Mouse (Mus musculus) frontal cortex, postnatal 25 days (tissue): Measurements from ENCODE around the gene Fbxo36.
A peak's percentile ranks its signal among the peaks of the same experiment; 100 is the strongest.

Experiments used
- DNase-seq, 2 experiments: peaks; one replicate each; pipeline ENCODE4 v3.0.0; 2022; ENCODE audit warnings: low spot score in 2 of 2

The Fbxo36 gene

DNA sequence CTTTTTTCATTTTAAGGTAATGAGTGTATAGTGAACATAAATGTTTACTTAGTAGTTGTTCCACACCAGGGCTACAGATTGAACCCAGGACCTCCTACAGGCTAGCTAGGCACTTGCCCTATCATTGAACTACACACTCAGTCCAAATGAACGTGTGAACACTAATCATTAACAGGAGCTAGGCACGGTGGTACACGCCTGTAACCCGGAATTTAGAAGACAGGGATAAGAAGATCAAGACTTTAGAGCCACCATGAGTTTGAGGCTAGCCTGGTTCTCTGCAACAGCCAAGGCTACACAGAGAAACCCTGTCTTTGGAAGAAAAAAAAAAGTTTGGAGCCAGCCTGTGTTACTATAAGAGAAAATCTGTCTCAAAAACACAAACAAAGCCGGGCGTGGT lies 20.0 kb downstream of the Fbxo36 start:
- no peak for DNase-seq

DNA sequence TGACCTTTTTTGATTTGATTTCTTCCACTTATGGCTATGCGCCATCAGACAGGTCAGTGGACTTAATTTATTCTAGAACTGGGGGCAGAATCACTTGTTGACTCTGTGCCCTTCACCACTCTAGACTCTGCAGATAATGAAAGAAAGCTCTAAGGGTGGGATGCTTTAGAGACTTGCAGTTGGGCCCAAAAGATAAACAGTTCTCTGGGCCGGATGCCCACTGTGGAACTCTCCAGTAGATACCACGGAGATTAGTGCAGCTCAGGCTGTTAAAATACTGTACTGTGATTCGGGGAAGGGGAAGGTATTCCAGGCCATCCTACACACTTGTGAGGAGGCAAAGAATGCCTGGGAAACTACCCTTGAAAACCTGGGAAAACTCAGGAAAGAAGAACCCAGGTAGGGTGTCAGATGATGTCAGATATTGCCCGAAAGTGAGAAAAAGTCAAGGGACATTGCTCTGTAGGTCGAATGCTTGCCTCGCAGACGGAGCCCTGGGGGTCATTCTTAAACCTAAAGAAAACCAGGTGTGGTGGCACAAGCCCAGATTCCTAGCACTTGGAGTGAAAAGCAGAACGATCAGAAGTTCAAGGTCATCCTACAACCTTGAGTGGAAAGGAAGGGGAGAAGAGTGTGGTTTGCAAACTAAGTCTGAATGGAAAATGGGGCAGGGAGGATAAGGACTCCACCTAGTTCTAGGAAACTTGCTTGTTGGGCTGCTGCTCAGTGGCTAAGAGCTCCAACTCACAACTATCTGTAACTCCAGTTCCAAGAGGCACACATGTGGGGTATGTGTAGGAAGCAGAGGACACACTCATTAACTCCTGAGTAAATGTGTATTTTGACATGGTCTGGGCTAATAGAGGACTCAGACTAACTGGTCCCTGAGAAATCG lies 21.0 kb downstream of the Fbxo36 start:
- no peak for DNase-seq

DNA sequence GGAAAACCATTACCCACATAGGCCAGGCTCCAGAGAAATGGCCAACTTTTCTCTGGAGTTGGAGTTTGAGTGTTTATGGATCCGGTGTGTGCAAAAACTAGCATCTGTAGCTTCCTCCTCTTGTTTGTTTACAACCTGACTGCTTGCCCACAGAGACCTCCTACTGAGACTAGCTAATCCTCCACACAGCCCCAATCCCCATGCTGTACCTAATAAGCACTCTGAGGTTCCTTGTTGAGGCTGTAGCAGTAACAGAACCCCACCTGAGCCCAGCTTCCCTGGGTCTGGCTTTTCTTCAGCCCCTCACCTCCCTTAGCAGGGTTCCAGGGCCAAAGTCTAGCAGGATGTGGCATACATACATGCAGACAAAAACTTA lies 21.6 kb downstream of the Fbxo36 start:
- DNase-seq, result no peak

DNA sequence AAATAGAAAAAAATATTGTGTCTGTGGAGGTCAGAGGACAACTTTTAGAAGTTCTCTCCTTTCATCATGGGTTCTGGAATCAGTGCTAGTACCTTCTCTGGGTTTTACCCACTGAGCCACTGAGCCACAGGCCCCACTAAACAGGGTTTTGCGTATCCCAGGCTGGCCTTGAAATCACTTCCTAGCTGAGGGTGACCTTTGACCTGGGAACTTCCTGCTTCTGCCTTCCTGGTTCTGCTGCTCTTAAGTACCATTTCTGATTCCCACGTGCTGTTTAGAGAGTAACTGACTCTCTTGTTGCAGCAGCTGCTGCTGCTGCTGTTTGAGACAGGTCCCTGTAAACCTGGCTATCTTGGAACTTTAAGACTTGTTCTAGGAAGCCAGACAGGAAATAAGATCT lies 25.0 kb downstream of the Fbxo36 start:
- DNase-seq, result no peak

DNA sequence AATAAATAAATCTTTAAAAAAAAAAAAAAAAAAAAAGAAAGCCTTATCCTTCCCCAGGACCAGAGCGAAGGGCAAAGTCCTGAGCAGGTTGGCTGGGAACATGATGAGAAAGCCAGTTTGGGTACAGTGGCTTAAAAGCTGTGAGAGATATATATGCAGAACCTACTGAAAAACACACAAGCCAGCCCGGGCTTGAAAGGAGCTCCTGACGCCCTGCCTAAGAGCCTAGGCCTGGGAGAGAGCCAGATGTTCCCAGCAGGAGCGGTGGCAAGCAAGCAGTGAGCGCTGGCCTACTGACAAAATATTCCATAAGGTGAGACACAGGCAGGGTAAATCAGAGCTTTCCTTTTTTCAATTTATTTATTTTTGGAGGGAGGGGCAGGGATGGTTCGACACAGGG lies 26.6 kb downstream of the Fbxo36 start:
- DNase-seq, result no peak

DNA sequence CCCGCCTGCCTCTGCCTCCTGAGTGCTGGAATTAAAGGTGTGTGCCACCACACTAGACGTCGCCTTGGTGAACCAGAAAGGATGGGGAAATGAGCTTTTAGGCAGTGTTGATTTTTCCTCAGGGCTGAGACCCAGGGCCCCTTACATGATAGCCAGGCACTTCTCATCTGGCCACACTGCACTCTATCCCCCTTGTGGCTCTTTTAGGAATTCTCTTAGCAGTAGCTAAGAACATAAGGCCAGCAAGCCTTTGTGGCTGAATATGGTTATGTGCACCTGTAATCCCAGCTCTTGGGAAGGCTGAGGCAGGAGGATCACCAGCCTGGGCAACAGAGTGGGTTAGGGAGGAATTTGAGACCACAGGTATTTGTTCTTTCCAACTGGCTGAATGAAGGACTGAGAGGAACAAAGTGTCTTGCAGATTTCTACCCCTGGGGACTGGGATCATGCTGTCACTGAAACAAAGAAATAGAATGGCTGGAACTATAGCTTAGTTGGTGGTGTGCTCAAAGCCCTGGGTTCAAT lies 27.1 kb downstream of the Fbxo36 start:
- DNase-seq, result no peak

DNA sequence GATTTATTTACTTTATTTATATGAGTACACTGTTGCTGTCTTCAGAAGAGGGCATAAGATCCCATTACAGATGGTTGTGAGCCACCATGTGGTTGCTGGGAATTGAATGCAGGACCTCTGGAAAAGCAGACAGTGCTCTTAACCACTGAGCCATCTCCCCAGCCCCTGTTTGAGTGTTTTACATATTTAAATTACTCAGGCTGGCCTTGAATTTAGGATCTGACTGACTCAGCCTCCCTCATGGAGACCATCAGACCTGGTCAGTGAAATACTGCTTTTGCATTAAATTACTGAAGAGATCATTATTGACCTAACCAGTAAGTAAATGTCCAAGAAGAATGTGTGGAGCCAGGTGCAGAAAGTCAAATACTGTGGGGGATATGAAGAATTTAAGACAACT lies 28.7 kb downstream of the Fbxo36 start:
- DNase-seq, result no peak

DNA sequence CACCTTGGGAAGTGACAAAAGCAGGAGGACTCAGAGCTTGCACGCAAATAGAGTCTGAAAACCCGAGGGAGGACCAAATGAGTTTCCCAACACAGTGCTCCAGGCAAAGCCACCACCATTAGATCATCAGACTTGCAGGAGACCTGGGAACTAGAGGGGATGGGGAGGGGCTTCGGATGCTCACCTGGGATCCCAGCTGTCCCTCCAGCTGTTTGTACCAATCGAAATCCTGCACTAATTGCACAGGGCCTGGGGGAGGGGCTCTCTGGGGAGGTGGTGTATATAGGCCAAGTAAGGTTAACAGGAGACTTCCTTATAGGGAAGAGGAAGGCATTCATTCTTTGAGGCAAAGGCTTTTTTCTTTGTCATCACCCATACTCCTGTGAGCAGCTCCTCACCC lies 29.2 kb downstream of the Fbxo36 start:
- no peak for DNase-seq

DNA sequence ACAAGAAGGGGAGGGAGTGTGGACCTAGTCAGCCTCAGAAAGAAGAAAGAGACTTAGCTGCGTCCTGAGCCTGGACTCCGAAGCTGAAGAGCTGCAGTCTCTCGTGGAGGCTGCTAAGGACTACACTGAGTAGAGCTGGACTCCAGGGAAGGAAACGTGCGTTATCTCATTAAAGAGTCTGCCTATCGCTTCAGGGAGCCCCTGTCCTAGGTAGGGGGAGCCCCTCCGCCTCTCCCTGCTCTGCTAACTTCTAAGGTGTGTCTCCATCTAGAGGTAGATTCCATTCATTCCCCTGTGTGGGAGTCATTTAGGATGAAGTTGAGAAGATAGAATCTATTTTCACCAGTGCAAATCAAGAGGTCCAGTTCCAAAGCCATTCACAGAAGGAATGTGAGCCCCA lies 29.9 kb downstream of the Fbxo36 start:
- no peak for DNase-seq

DNA sequence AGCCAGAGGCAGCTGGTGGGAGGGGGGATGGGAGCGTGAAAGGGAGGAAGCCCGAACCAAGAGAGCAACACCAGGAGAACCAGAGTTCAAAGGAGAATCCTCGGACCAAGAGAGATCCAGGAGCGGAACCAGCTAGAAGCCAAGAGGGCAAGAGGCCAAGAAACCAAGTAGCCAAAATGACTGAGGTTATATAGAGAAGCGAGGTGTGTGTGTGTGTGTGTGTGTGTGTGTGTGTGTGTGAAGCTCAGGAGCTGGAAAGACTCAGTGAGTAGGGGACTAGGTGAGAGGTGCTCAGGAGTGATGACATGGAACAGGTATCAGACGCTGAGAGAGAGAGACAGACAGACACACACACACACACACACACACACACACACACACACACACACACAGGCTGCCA lies 31.5 kb downstream of the Fbxo36 start:
- no peak for DNase-seq

DNA sequence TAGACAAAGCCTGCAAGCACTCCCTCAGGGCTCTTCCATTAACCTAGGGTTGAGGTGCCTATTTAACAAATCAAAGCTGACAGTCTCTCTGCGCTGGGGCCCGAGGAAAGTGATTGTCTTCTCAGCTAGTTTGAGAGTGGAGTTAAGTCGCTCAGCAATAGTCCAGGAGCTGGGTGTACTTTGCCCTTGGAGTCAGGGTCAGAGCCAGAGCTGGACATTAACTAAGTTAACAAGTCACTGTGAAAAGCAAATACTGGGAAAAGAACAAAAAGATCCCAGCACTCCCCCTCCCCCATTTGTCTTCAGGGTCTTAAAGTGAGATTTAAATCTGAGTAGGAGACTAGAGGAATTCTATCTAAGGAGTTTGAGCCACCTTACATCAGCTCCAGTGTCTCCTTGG lies 32.5 kb downstream of the Fbxo36 start:
- DNase-seq, result no peak

DNA sequence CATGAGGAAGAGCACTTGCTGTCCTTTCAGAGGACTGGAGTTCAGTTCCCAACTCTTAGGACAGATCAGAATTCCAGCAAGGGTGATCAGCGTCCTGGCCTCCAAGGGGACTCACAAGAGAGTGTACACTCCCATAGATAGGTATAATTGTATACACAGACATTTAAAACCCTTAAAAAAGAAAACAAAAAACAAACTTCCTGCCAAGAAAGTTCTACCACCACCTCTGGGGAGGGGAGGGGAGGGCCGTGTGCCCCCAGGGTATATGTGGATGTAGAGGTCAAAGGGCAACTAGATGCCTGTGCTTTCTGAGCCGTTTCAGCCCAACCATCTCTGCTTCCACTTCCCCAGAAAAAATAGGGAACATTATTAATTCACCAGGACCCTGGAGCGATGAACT lies 33.3 kb downstream of the Fbxo36 start:
- DNase-seq, result no peak

DNA sequence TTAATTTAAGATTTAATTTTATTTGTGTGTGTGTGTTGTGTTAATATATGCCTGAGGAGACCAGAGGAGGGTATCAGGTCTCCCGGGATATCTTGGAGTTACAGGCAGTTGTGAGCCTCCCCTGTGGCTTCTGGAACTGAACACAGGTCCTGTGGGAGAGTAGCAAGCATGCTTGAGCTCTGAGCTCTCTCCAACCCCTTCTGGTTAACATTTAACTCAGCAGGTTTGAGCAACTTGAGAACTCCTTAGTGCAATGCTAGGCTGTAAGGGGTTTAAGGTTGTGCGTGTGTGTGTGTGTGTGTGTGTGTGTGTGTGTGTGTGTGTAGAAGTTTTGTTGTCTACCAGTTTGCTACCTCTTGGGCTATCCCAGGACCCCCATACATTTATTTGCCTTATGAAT lies 37.9 kb downstream of the Fbxo36 start:
- DNase-seq, result no peak

DNA sequence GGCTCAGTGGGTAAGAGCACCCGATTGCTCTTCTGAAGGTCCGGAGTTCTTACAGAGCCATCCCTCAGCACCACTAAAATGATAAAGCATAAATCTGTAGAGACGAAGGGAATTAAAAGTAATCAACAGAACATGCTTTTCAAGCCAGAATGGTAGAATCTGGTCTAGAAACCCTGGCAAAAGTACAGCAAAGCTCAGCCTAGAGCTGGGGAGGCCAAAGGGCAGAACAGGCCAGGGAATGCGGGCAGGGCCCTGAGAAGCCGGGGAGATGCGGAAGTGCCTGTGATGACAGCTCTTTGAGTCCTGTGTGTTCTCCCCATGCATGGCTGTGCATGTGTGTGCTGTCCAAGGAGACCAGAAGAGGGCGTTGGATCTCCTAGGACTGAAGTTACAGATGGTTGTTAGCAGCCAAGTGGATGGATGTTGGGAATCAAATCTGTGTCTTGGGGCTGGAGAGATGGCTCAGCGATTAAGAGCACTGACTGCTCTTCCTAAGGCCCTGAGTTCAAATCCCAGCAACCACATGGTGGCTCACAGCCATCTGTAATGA lies 40.0 kb downstream of the Fbxo36 start:
- DNase-seq, result no peak

DNA sequence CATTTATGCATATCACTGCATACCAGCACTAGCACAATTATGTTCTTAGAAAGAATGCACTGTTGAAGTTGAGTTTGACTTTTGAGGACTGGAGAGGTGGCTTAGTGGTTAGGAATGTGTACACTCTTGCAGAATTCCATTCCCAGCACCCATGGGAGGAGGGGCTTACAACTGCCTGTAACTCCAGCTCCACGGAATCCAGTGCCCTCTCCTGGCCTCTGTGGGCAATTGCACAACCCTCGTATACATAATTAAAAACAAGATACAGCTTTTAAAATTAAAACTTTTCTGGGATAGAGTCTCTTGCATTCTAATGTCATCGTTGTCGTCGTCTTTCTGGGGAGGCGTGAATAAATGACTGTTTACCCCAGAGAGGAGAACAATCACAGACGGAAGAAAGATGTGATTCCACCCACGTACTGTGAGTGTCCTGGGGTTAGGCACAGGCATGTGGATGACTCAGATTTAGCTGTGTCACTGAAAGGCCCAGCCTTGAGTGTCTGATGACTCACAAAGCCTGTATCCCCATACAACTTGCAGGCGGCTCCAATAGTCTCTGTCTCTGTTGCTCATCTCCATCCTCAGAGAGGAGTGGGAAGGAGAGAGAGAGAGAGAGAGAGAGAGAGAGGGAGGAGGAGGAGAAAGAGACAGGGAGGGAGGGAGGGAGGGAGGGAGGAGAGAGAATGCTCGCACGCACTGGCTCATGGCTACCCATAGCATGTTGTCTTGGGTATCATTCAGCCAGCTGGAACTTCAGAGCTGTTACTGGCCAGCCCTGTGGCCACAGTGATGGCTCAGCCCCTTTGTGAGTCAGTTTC lies 41.8 kb downstream of the Fbxo36 start:
- peak in 1 of 2 experiments; percentile 10 for DNase-seq

DNA sequence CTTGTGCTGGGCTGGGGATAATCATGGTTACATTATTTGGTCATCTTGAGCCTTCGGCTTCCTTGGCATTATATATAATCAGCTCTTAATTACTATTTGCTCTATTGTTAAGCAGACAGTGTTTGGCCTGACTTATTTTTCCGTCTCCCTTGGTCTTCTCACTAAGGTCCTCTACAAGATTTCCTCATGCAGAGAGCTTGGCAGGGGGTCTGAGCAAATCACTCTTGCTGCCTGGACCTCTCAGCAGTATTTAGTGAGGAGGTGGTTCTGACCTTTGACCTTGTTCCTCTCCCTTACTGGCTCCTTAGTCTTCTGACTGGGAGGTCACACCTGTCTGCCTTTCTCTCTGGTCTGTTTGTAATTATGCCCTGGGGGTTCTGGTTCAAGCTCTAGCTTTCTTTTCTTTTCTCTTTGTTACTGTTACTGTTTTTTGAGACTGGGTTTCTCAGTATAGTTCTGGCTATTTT lies 42.5 kb downstream of the Fbxo36 start:
- no peak for DNase-seq

DNA sequence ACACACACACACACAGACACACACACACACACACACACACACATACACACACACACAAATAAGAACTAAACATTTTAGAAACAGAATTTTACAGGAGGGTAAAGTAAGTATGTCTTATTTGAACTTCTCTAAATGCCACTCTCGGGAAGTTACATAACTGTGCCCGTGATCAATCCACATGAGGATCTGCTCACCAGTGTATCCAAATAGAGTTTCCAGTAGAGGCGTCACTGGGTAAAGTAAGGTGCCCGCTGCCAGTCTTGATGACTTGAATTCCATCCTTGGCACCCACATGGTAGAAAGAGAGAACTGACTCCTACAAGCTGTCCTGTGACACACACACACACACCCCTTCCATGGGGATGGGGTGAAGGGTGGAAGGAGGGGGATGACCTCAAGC lies 43.3 kb downstream of the Fbxo36 start:
- no peak for DNase-seq

DNA sequence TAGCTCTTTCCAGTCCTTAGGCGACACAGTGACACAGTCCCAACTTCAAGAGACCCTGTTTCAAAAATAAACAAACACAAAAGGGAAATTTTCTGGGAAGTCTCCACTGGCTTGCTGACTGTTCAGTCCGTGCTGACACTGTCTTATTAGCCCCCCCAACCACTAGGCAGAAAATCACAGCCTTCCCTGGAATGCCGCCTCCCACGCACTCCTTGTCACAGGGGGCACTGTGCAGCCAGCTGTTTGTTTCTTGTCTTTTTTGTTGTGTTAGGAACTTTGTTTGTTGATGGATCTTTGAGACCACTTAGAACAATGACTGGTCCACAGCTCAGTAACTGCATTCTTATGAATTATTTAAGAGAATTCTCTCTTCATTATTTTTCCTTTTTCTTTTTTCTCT lies 44.2 kb downstream of the Fbxo36 start:
- DNase-seq, result no peak

DNA sequence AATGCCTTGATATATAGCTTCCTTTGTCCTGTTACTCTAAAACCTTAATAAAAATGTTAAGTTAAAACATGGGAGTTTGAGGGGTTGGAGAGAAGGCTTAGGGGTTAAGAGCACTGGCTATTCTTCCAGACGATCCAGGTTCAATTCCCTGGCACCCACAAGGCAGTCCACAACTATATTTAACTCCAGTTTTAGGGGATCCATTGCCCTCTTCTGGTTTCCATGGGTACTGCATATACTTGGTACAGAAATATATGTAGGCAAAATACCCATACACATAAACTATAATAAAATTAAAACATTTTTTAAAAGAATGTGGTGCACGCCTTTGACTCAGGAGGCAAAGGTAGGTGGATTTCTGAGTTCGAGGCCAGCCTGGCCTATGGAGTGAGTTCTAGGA lies 45.5 kb downstream of the Fbxo36 start:
- no peak for DNase-seq

DNA sequence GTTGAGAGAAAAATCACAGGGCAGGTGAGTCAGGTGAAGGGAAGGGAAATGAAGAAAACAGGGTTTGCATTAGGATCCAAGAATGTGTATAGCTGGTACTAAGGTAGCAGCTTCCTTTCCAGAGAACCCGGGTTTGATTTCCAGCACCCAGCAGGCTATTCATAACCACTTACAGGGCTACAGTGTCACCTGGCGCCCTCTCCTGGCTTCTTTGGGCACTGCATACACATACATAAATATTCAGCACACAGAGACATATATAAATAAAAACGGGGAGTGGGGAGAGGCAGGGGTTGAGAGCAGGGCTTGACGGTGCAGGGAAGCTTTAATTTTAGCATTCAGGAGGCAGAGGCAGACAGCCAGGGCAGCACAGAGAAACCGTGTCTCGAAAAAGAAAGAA lies 46.3 kb downstream of the Fbxo36 start:
- no peak for DNase-seq

DNA sequence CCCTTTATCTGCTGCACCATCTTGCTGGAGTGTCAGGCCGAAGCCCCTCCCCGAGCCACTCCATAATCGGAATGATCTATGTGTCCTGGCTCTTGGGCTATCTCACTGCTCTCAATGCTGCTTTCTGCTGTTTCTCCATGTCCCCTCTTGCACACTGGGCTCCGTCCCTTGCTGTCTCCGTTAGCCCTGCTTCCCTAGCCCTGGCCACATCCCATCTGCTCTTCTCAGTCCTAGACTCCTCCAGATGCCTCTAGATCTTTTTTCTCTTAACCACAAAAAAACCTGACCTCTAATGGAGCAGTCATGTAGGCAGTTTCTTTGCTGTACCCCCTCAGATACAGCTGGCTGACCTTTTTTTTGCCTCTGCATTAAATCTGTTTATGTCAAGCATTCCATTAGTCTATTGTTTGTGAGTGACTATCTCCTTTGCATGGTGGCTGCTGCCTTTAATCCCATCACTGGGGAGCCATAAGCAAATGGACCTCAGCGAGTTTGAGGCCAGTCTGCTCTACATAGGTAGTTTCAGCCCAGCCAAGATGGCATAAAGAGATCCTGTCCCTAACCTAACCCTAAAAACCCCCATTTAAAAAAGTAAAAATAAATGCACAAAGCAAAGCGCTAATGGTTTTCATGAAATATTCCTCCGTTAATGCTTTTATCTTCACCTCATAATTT lies 49.8 kb downstream of the Fbxo36 start:
- DNase-seq, result no peak

DNA sequence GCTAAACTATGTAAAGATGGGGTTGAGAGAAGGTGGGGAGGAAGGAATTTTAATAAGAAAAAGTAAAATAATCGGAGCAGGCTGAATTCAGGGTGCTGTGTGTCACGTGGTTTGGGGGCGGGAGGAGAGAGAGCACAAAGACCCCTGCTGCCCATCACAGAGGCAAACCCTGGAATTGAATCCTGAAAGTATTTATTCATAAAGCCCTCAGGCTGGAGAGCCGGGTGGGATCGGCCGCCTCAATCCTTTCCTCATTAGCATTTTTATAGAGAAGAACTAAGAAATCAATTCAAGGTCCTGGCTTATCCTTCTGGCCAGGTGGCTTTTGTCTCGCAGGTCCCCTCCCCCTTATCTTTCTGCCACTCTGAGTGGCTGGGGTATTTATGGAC lies 50.4 kb downstream of the Fbxo36 start:
- DNase-seq, result no peak
